Mouse (Mus musculus) embryonic facial prominence, embryonic 10.5 days (tissue): ENCODE results near the gene Pigt. TPM values are rescaled to one million over a fixed set of nuclear protein-coding genes. Genes with fewer than 3 reads are reported as not detected.

Experiments
- DNase-seq: peaks from one replicate; pipeline ENCODE4 v3.0.0-alpha.2; 2017; ENCODE audit warnings: low spot score
- H3K27ac ChIP-seq: fragments of 300-500 bp; sonication (generic); replicated peaks from 2 replicates; pipeline ENCODE4 v1.5.1; 2016; ENCODE audit warnings: mild to moderate bottlenecking
- H3K27me3 ChIP-seq: fragments of 300-500 bp; sonication (generic); replicated peaks from 2 replicates; pipeline ENCODE4 v1.6.1; 2016; ENCODE audit warnings: low read depth, mild to moderate bottlenecking; ENCODE audit not compliant: poor library complexity, severe bottlenecking
- H3K36me3 ChIP-seq: fragments of 300-500 bp; sonication (generic); replicated peaks from 2 replicates; pipeline ENCODE4 v1.6.1; 2016; ENCODE audit warnings: mild to moderate bottlenecking, moderate library complexity
- H3K4me1 ChIP-seq: fragments of 300-500 bp; sonication (generic); 2 replicates; pipeline ENCODE4 v1.6.1; 2016
- H3K4me3 ChIP-seq: fragments of 300-500 bp; sonication (generic); 2 replicates; pipeline ENCODE4 v1.5.1; 2016; ENCODE audit warnings: mild to moderate bottlenecking, moderate library complexity
- H3K9me3 ChIP-seq: fragments of 300-500 bp; sonication (generic); 2 replicates; pipeline ENCODE4 v1.6.1; 2016; ENCODE audit warnings: mild to moderate bottlenecking
- WGBS: fragments of 180-500 bp; shearing (Covaris S2); methylation state at CpG from one replicate; pipeline ENCODE4 v1.1.7; 2016; 5-methylcytosine and 5-hydroxymethylcytosine counted together
- polyA plus RNA-seq: library from polyadenylated mRNA; unstranded; fragments of >200 nt; fragmentation: Nextera tagmentation; extraction: Ambion mirVana; gene quantifications from 2 replicates; pipeline ENCODE4 v1.2.1, GENCODE M21; 2016

Pigt gene
- polyA plus RNA-seq, 1 experiment from 2014 or later = 34.8 TPM

DNA sequence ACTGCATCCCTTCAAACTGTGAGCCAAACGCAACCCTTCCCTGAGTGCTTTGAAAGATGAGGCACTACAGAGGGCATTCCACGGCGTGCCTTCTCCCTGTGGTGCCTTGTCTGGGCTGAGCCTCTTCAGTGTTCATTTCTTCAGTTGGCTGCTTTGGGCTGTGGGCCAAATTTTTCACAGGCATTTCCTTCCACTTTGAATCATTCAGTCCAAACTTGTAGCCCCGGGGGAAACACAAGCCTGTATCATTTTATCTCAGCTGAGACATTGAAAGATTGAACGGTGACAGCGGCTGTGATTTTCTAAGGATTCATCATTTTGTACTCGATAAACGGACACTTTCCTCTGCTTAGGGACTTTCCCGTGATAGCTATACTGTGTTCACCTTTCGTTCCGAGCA is 19.3 kb downstream of the Pigt start:
- H3K4me3 ChIP-seq = no peak overlapping the region
- H3K4me1 ChIP-seq = peaks cover 8% of the 10 kb centered on the region
- no peak overlapping the region for H3K27ac ChIP-seq
- 90% methylated on average over 11 of the region's 11 CpGs for WGBS
- H3K36me3 ChIP-seq = no peaks in the 10 kb centered on the region
- H3K27me3 ChIP-seq = peaks cover 2% of the 10 kb centered on the region
- 0 out of 2 replicates have a peak, but pooled peaks cover 5% of the 10 kb centered on the region for H3K9me3 ChIP-seq
- no peak for DNase-seq

DNA sequence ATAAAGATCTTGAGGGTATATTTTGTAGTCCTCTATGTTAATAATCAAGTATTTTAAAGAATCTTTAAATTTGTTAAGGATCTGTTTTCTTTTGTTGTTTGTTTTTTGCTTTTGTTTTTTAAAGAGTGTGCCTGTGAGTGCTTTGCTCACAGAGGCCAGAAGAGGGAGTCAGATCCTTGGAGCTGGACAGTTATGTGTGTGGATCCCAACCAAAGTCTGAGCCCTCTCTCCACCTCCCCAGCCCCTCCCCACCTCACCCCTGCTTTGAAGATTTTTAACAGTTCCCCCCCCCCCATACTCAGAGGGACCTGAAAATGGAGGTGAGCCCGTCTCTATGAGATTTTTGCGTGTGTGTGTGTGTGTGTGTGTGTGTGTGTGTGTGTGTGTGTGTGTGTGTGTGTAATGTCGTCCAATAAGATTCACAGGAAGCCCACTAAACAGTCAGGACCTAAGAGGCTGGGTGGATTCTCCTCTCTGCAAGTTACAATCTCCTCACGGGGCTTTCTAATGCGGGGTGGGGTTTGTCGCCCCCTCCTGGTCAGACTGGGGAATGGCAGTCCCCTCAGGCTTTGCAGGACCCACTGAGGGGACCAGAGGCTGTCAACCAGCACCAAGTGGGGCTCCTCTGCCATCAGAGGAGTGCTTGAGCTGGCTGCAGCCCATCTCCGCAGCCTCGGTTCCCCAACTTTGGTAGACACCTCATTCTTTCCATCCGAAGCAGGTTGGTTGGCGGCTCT is 20.3 kb downstream of the Pigt start:
- Histone ChIP-seq H3K4me3 (no peak overlapping the region), H3K27ac (no peak overlapping the region), H3K9me3 (0 out of 2 replicates have a peak, but pooled peaks cover 5% of the 10 kb centered on the region), H3K4me1 (peaks cover 16% of the 10 kb centered on the region), H3K27me3 (peaks cover 13% of the 10 kb centered on the region), H3K36me3 (no peaks in the 10 kb centered on the region)
- 30% methylated on average over 10 of the region's 10 CpGs for WGBS
- DNase-seq = peak; percentile 73

DNA sequence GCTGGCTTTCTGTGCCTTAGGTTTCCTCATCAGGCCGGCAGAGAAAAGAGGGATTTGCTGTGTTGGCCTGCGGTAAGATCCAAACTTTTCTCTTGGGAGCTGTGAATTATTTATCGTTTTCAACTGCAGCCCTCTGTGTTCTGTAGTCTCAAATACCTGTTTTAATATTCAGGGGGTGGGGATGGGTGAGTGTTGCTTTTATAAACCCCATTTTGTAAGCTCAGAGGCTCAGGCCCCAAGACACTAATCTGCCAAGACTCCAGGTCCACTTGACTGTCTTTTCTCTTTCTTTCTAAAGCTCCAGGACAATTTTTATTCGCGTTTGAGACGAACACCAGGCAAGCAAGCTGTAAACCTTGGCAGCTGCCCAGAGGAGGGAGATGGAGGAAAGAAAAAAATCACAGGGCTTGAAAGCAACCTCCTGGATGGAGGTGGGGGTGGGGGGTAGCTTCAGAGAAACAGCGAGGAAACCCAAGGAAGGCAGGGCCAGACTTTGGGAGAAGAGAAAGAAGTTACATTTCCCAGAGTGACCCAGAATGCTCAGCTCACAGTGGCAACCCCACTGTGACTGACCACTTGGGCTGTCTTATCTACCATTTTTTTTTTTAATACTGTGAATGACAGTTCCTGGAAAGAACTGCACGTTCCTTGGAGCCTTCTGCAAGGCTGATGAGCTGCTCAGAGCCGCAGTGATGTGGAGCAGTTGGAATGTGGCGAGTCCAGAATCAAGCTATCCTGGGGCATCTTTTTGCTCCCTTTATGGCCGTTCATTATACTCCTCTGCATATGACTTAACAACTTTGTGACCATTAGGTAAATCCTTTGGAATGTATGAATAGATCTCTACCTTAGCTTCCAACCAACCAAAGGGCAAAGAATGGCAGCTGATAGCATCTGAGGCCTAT is 21.2 kb downstream of the Pigt start:
- H3K27me3 ChIP-seq = peaks cover 17% of the 10 kb centered on the region
- peaks cover 16% of the 10 kb centered on the region for H3K4me1 ChIP-seq
- 0 out of 2 replicates have a peak, but pooled peaks cover 5% of the 10 kb centered on the region for H3K9me3 ChIP-seq
- no peak for DNase-seq
- no peaks in the 10 kb centered on the region for H3K36me3 ChIP-seq
- 68% methylated on average over 11 of the region's 11 CpGs for WGBS
- no peak overlapping the region for H3K4me3 ChIP-seq
- H3K27ac ChIP-seq = no peak overlapping the region

- 80% methylated on average over 6 of the region's 6 CpGs for WGBS
- peaks cover 16% of the 10 kb centered on the region for H3K4me1 ChIP-seq
- H3K27ac ChIP-seq = no peak overlapping the region
- no peaks in the 10 kb centered on the region for H3K36me3 ChIP-seq
- H3K4me3 ChIP-seq = no peak overlapping the region
- peaks cover 19% of the 10 kb centered on the region for H3K27me3 ChIP-seq
- 0 out of 2 replicates have a peak, but pooled peaks cover 5% of the 10 kb centered on the region for H3K9me3 ChIP-seq
- no peak for DNase-seq
Observed at GRCm38 (mm10) chr2:164519171-164519526, 21.8 kb downstream of the Pigt start.

DNA sequence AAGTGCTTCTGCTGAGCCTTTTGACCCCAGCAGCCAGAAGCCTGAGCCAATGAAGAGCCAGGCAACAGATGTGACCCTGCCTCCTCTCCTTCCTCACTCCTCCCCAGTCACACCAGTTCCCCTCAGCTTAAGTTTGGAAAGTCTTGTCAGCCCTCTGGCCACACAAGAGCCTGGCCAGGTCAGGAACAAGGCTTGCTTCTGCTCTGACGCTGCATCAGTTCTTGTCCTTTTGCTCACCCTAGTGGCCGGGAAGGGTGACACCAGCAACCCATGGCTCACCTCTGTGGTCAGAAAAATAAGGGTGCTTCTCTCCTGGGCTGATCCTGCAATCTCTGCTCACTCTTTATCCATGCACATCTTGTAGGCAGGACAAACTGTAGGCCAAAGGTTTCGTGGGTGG is 23.5 kb downstream of the Pigt start:
- peak; percentile 53 for DNase-seq
- Histone ChIP-seq H3K27me3 (peaks cover 19% of the 10 kb centered on the region), H3K4me1 (peaks cover 16% of the 10 kb centered on the region), H3K9me3 (0 out of 2 replicates have a peak, but pooled peaks cover 10% of the 10 kb centered on the region), H3K36me3 (no peaks in the 10 kb centered on the region), H3K27ac (no peak overlapping the region), H3K4me3 (no peak overlapping the region)
- WGBS = 7% methylated on average over 3 of the region's 3 CpGs

- WGBS = 16% methylated on average over 11 of the region's 11 CpGs
- DNase-seq = no peak
Observed at GRCm38 (mm10) chr2:164521841-164522240, 24.5 kb downstream of the Pigt start.

DNA sequence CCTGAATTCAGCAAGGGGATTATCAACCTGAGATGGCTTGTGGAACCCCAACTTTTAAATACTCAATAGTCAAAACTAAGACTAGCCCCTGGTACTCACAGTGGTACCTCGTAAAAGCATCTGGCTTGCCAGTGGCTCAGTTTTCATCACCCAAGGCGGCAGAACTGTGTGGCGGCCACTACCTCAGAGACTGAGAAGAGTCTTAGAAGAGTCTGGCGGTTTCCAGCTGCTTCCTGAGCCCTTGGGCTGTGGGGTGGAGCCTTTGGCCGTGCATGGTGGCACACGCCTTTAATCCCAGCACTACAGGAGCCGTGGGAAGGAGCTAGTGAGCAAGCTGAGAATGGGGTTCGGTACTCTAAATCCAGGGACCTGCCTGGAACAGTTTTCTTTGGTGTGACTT is 25.0 kb downstream of the Pigt start:
- H3K9me3 ChIP-seq = peaks cover 12% of the 10 kb centered on the region; the same call in 1 of the 2 replicates
- H3K4me3 ChIP-seq = no peak overlapping the region
- DNase-seq = no peak
- H3K27me3 ChIP-seq = peaks cover 19% of the 10 kb centered on the region
- WGBS = 21% methylated on average over 8 of the region's 8 CpGs
- peaks cover 16% of the 10 kb centered on the region for H3K4me1 ChIP-seq
- H3K27ac ChIP-seq = no peak overlapping the region
- H3K36me3 ChIP-seq = no peaks in the 10 kb centered on the region

More at GRCm38 (mm10) chr2:164521841-164522240, 24.5 kb downstream of the Pigt start:
- peaks cover 16% of the 10 kb centered on the region for H3K4me1 ChIP-seq
- H3K4me3 ChIP-seq = no peak overlapping the region
- no peaks in the 10 kb centered on the region for H3K36me3 ChIP-seq
- no peak overlapping the region for H3K27ac ChIP-seq
- peaks cover 11% of the 10 kb centered on the region; the same call in 1 of the 2 replicates for H3K9me3 ChIP-seq
- H3K27me3 ChIP-seq = peaks cover 19% of the 10 kb centered on the region

- H3K27me3 ChIP-seq = peaks cover 19% of the 10 kb centered on the region
- H3K9me3 ChIP-seq = peaks cover 12% of the 10 kb centered on the region; the same call in 1 of the 2 replicates
- H3K27ac ChIP-seq = no peak overlapping the region
- H3K36me3 ChIP-seq = no peaks in the 10 kb centered on the region
- 86% methylated on average over 10 of the region's 10 CpGs for WGBS
- H3K4me1 ChIP-seq = peaks cover 18% of the 10 kb centered on the region
- no peak for DNase-seq
- H3K4me3 ChIP-seq = no peak overlapping the region
Observed at GRCm38 (mm10) chr2:164523301-164523773, 26.0 kb downstream of the Pigt start.

DNA sequence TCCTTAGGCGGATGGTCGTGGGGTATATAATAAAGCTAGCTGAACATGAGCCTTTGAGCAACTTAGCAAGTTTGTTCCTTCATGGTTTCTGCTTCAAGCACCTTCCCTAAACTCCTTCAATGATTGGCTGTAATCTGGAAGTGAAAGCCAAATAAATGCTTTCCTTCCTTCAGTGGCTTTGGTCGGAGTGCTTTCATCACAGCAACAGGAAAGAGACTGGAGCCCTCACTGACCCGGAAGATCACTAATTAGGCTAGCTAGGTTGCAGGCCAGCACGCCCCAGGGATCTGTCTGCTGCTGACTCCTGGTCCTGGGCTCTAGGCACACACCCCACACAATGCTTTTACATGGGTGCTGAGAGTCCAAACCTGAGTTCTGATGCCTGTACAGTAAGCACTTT is 31.2 kb downstream of the Pigt start:
- WGBS = 54% methylated on average over 5 of the region's 5 CpGs

DNA sequence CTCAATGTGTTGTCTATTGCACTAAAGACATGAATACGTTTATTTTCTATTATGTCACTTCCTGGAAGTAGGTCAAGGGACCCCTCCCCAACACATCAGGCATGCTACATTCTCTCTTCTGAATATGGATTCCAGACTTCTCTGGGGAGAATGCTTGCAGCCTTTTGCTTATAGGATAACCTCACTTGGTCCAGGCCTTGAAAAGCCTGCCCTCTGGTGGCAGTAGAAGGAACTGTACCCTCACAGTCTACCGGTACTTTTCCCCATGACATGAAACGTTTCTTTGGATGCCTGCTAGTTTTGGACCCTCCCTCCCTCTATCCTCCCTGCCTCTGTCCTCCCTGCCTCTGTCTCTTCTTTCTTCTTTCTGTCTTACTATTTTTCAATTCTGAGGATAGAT is 33.8 kb downstream of the Pigt start:
- Histone ChIP-seq H3K27ac (no peak overlapping the region), H3K27me3 (no peaks in the 10 kb centered on the region), H3K36me3 (no peaks in the 10 kb centered on the region), H3K4me3 (no peak overlapping the region), H3K9me3 (peaks cover 7% of the 10 kb centered on the region; the same call in 1 of the 2 replicates), H3K4me1 (peaks cover 5% of the 10 kb centered on the region; the same call in 1 of the 2 replicates)
- DNase-seq = peak; percentile 77
- WGBS = 2% methylated on average over 3 of the region's 3 CpGs

More for the DNA sequence above, 31.2 kb downstream of the Pigt start:
- no peaks in the 10 kb centered on the region for H3K36me3 ChIP-seq
- 0 out of 2 replicates have a peak, but pooled peaks cover under 1% of the 10 kb centered on the region for H3K27me3 ChIP-seq
- peaks cover 5% of the 10 kb centered on the region; the same call in 1 of the 2 replicates for H3K4me1 ChIP-seq
- H3K4me3 ChIP-seq = no peak overlapping the region
- H3K27ac ChIP-seq = no peak overlapping the region
- no peak for DNase-seq
- peaks cover 12% of the 10 kb centered on the region; the same call in 1 of the 2 replicates for H3K9me3 ChIP-seq

DNA sequence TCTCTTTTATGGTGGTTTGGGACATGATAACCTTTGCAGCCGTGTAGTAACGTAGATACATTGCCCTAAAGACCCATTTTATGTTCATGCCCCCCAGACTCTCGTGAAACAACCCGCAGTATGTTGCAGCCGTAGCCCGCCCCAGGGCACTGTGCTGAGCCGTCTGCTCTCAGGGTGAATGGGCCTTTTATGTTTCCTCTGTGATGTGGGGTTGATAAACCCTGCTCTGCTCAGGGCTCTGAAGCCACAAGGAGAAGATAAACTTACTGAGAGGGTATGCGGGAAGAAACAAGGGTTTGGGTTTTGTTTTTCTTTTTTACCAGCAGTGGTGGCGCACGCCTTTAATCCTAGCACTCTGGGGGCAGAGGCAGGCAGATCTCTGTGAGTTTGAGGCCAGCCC is 37.0 kb downstream of the Pigt start:
- Histone ChIP-seq H3K4me1 (no peaks in the 10 kb centered on the region), H3K27me3 (no peaks in the 10 kb centered on the region), H3K36me3 (no peaks in the 10 kb centered on the region), H3K9me3 (no peaks in the 10 kb centered on the region), H3K4me3 (no peak overlapping the region), H3K27ac (no peak overlapping the region)
- DNase-seq = no peak
- WGBS = 65% methylated on average over 10 of the region's 10 CpGs

DNA sequence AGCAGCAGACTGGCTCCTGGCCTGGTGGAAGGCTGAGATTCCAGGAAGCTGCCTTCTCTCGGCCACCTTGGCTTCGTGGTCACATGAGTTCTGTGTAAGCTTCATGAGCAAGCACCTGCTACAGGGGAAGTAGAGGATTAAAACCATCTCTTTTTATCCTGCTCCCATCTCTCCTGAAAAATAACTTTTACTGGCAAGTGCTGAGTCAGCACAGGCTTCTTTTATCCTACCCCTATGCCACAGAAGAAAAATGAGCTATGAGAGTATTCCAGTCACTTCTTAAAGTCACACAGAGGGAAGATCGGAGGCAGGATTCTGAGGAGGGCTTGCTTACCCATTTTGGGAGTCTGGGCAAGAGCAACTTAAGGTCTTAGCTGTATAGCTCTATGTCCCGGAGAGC is 39.7 kb downstream of the Pigt start:
- no peak overlapping the region for H3K27ac ChIP-seq
- no peaks in the 10 kb centered on the region for H3K27me3 ChIP-seq
- H3K4me1 ChIP-seq = peaks cover 13% of the 10 kb centered on the region
- 80% methylated on average over 4 of the region's 4 CpGs for WGBS
- H3K9me3 ChIP-seq = no peaks in the 10 kb centered on the region
- no peaks in the 10 kb centered on the region for H3K36me3 ChIP-seq
- no peak overlapping the region for H3K4me3 ChIP-seq
- DNase-seq = no peak
